Mouse (Mus musculus) WW6 (cell line): ENCODE measurements around the gene Klhl3.
"Not testable (repeated sequence)": the region's sequence is repeated elsewhere in the genome, so short reads cannot be mapped to it uniquely, and the experiment has no call there.

Experiments
- DNase-seq: peaks from one replicate; pipeline ENCODE4 v3.0.0-alpha.2; 2013; ENCODE audit warnings: low read depth, low spot score

Klhl3 gene

GRCm38 (mm10) chr13:58113061-58113900, at the start of gene Klhl3:
Klhl3 (minus strand) TSS chr13:58113592.
- no peak for DNase-seq

GRCm38 (mm10) chr13:58160761-58161160, 47.4 kb upstream of the Klhl3 start:
- DNase-seq = no peak

GRCm38 (mm10) chr13:58158099-58158912, 44.9 kb upstream of the Klhl3 start:
- DNase-seq = peak; percentile 87

- peak; percentile 39 for DNase-seq
Observed at GRCm38 (mm10) chr13:58157447-58158098, 44.2 kb upstream of the Klhl3 start, which contains the start of gene Idnk. Idnk (plus strand) TSS chr13:58157649.

GRCm38 (mm10) chr13:58157036-58157435, 43.6 kb upstream of the Klhl3 start:
- no peak for DNase-seq

- no peak for DNase-seq
Observed at GRCm38 (mm10) chr13:58156031-58156430, 42.6 kb upstream of the Klhl3 start.

GRCm38 (mm10) chr13:58150442-58150841, 37.0 kb upstream of the Klhl3 start:
- DNase-seq = no peak

- no peak for DNase-seq
Observed at GRCm38 (mm10) chr13:58149629-58150028, 36.2 kb upstream of the Klhl3 start.

GRCm38 (mm10) chr13:58149033-58149558, 35.7 kb upstream of the Klhl3 start:
- no peak for DNase-seq

GRCm38 (mm10) chr13:58148256-58148831, 35.0 kb upstream of the Klhl3 start:
- DNase-seq = peak; percentile 70

- DNase-seq = no peak
Observed at GRCm38 (mm10) chr13:58147760-58148159, 34.4 kb upstream of the Klhl3 start.

GRCm38 (mm10) chr13:58146603-58147002, 33.2 kb upstream of the Klhl3 start:
- DNase-seq = not testable (repeated sequence)

- no peak for DNase-seq
Observed at GRCm38 (mm10) chr13:58131692-58132091, 18.3 kb upstream of the Klhl3 start.

GRCm38 (mm10) chr13:58129687-58130246, 16.4 kb upstream of the Klhl3 start:
- no peak for DNase-seq

GRCm38 (mm10) chr13:58128768-58129671, 15.6 kb upstream of the Klhl3 start:
- no peak for DNase-seq

- no peak for DNase-seq
Observed at GRCm38 (mm10) chr13:58128396-58128767, 15.0 kb upstream of the Klhl3 start, which contains the start of gene Hnrnpa0. Hnrnpa0 (minus strand) TSS chr13:58128556.

GRCm38 (mm10) chr13:58127766-58128361, 14.5 kb upstream of the Klhl3 start:
- DNase-seq = no peak

GRCm38 (mm10) chr13:58126862-58127765, 13.7 kb upstream of the Klhl3 start:
- no peak for DNase-seq
